Mouse (Mus musculus) myocyte (in vitro differentiated cells): ENCODE measurements around the gene Lrrc8c.

Experiments
- CEBPB ChIP-seq: IDR thresholded peaks from 2 replicates; pipeline ENCODE4 v1.6.1; 2011; ENCODE audit warnings: mild to moderate bottlenecking, moderate library complexity; ENCODE audit not compliant: poor library complexity, insufficient read depth, severe bottlenecking
- MYOD1 ChIP-seq, 3 experiments: IDR thresholded peaks; one replicate each; pipeline ENCODE4 v1.6.1; 2011; ENCODE audit warnings: control low read depth in 2 of 3, low read depth in 2 of 3, mild to moderate bottlenecking in 2 of 3, moderate library complexity in 1 of 3; ENCODE audit not compliant: insufficient read length in 2 of 3, control insufficient read depth in 1 of 3
- MYOG ChIP-seq, 3 experiments: IDR thresholded peaks; one replicate each; pipeline ENCODE4 v1.6.1; 2011; ENCODE audit warnings: control low read depth in 2 of 3, low read depth in 2 of 3, mild to moderate bottlenecking in 2 of 3; ENCODE audit not compliant: insufficient read length in 2 of 3, control insufficient read depth in 1 of 3, insufficient read depth in 1 of 3
- POLR2A ChIP-seq: IDR thresholded peaks from one replicate; pipeline ENCODE4 v1.6.1; 2011; ENCODE audit warnings: low read depth, mild to moderate bottlenecking, control low read depth, moderate library complexity; ENCODE audit not compliant: insufficient read length

GRCm38 (mm10) chr5:105613002-105613401, 93.8 kb downstream of the Lrrc8c start:
- no peak for TF ChIP-seq CEBPB
- no peak for TF ChIP-seq POLR2A
- TF ChIP-seq MYOD1 (IDR thresholded peaks at IDR 0.05; ENCODE audit: control insufficient read depth in 1 of 3, insufficient read length in 2 of 3, low read depth in 2 of 3): no peak
- no peak for TF ChIP-seq MYOG (IDR thresholded peaks at IDR 0.05; ENCODE audit: control insufficient read depth in 1 of 3, insufficient read depth in 1 of 3, insufficient read length in 2 of 3, low read depth in 2 of 3)
